Mouse (Mus musculus): ENCODE measurements around the gene Sema4d.
"Not testable (repeated sequence)": the region's sequence is repeated elsewhere in the genome, so short reads cannot be mapped to it uniquely, and the experiment has no call there.

Sema4d gene

DNA sequence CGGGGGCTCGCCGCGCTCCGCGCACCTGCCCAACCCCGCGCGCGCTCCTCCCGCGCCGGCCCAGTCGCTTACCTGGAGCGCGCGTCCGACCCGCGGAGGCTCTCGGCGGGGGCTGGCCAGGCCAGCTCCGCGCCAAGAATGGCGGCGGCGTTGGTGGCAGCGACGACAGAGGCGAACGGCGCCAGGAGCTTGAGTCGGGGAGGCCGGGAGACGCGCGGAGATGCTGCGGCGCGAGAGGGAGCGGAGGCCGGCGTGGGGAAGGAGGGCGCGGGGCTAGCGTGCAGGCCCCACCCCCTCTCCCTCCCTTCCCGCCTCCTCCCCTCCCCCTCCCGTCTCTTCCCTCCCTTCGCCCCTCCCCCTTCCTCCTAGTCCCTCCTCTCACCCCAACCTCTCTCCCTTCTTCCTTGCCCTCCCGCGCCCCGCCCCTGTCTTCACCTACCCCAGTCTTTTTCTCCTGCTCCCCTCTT, at the start of gene Sema4d:
Sema4d (minus strand) TSS at position 323 of the 467 bp plus-strand sequence.
- peak; percentile 64 to 74 for DNase-seq

DNA sequence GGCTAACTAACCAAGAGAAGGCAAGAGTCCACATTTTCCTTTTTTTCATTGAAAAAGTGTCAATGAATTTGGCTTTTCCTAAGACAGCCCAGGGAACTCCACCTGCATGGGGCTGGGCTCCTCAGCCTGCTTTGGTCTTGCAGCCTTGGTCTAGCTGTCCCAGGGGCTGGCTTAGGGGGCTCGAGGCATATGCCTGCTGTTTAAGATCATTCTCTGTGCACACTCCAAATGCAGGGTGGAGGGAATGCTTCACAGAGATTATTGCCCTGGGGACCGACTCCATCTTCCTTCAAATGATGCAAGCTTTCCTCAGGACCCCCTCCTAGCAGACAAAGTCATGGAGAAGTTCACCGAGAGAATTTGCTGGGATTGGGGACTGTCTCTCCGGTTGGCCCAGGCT, 49.8 kb upstream of the Sema4d start:
- DNase-seq: no peak

DNA sequence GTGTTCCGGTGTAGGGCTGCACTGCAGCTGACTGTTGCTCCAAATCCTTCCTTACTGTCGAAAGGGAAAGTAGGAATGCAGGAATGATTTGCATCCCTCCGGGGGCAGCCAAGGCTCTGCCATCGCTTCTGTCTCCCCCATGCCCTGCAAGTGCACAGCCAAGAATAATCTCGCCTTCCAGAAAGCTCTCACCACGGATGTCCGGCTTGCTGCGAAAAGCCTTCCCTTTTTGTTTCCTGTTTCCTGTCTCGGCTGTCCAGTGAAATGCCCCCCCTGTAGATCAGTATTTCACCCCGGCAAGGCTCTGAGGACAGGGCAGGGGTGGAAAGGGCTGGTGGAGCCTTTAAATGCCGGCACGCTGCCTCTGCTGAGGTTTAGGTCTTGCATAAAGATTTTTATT, 49.2 kb upstream of the Sema4d start:
- DNase-seq: no peak

DNA sequence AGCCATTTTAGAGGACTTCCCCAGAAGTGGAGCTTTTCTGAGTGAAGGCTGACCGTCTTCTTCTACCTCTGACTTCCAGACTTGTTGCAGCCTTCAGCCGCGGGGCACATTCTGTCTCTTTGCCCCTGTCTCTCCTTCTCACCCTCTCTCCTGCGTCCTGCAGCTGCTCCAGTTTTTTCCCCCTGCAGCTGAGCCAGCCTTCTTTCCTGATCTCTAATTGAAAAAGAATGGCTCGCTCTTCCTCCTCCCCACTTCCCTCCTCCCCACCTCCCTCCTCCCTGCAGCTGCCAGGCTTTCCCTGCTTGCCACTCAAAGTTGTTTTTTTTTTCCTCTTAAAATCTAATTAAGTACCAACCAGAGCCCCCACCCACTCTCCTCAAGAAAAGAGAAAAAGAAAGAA, 48.6 kb upstream of the Sema4d start:
- no peak for DNase-seq

DNA sequence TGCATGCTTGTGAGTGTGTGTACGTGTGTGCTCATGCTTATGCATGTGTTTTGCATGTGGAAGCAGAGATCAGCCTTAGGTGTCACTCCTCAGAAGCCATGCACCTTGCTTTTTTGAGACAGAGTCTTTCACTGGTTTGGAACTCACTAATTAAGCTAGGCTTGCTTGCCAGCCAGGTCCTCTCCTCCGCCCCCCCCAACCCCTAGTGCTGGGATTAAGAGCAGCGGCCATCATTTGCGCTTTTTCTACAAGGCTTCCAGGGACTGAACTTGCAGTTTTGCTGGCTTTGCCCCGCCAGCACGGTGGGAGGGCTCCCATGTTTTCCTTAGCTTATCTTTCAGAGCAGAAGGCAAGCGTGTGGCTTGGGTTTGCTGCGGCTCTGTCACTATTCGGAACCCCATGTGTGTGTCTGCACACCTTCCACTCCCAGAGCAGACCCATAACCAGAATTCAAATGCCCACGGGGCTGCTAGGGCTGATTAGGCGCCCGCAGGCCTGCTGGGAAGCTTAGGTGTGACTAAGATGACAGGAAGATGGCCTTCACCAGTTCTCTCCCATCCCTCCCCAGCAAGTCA, 48.1 kb upstream of the Sema4d start:
- no peak for DNase-seq

DNA sequence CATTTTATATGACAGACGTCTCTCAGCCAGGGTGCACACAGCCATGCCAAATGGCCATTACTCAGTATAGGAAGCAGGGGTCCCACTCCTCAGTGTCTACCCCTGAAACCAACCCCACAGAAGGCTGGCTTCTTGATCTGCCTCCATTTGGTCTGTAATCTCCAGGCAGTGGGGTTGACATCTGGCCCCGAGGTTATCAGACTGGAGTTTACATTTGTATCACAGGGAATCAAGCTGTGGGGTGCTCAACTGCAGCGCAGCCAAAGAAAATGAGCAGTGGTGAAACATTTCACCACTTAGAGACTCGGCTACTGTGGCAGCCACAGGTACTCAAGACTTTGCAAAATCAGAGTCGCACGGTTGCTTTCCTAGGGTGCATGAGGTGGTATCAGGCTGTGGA, 47.2 kb upstream of the Sema4d start:
- no peak for DNase-seq

DNA sequence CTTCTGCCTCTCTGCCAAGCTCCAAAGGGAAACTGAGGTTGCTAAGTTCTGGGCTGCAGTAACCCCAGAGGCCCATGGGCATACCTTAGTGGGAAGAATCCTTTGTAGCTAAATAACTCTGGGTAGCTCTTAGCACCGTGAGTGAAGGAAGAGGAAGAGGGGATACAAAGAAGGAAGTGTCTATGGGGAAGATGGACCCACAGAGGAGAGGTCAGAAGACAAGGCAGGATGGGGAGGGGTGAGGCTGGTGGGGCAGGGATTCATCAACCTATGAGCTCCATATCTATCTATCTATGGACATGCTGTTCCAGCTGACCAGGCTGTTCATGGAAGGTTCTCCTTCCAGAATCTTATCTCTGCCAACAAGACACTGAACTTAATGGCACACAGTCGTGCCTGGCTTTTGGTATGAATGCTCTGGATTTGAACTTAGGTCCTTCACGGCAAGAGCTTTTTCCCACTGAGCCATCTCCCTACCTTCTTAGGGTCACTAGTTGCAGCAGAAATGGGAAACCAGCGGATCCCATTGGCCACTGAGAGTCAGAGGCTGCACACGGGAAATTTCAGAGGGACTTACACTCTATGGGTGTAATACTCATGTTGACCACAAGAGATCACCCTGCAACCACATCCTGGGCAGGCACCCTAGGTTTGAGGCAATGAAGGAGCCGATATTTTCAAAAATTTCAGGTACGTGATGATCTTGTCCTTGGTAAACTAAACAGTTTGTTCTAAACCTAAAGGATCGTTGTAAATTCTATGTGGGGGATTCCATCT, 45.9 kb upstream of the Sema4d start:
- no peak for DNase-seq

DNA sequence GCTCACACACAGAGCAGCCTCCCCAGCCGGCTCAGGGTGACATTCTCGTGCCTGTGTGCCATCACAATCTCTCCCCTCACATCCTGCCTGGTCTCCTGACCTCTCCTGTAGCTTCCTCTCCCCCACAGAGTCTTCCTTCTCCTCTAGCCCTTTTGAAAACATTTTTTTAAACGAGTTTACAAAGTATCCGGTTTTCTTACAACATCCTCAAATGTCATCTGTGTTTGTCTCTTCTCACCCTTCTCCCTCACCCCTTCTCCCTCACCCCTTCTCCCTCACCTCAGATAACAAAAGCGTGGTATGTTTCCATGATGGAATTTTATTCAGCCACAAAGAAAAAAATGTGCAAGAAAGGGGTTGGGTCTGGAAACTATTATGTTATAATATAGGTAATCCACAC, 43.9 kb upstream of the Sema4d start:
- no peak for DNase-seq

DNA sequence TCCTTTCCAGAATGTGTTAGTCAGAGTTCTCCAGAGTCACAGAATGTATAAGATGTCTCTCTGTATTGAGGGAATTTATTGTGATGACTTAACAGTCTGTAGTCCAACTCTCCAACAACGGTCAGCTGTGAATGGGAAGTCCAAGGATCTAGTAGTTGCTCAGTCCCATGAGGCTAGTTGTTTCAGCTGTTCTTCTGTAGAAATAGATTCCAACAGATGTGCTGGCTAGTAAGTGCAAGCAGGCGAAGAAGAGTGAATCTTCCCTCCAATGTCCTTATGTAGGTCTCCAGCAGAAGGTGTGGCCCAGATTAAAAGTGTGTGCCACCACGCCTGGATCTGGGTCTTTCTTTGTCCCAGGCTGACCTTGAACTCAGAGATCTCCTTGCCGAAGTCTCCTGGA, 41.7 kb upstream of the Sema4d start:
- DNase-seq: not testable (repeated sequence)

DNA sequence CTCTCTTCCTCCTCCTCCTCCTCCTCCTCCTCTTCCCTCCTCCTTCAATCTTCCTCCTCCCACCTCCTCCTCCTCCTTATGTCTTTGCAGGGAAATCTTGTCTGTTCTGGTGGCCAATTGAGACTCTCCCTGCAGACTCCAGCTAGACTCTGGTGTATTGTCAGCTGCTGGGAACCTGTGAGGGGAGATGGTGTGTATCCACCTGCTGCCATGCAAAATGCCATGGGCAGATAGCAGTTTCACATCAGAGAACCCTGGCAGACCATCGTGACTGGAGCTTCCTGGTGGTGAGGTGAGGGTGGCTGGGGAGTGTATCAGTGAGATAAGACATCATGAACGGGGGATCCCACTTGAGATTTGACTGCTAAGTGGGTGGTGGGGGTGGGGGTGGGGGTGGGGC, 41.0 kb upstream of the Sema4d start:
- no peak for DNase-seq

DNA sequence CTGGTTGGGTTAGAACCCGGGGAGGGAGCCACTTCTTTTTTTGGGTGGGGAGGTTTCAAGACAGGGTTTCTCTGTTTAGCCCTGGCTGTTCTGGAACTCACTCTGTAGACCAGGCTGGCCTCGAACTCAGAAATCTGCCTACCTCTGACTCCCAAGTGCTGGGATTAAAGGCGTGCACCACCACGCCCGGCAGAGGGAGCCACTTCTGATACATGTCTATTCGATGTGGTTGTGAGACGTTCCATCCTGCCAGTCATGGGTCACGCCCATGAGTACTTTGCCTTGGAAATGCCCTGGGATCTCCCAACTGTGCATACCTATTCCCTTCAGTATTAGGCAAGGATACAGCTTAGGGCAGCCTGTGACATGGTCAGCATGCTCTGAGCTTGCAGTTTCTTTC, 40.5 kb upstream of the Sema4d start:
- DNase-seq: not testable (repeated sequence)

DNA sequence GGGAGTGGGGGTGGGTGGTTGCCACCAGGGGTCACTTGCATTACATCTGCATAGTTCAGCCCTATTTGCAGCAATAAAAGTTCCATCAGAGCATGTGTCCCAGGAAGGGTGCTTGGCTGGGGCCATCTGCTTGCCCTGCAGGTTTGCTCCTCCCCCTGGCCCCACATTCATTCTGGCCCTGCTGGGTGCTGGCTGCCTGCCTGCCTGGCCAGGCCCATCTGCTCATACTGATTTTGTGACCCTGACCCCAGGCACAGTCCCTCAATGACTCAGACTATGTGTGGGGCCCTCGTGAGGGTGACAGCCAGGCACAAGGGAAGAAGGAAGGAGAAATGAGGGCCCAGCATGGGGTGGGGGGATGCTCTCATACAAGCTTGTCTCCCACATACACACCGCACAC, 40.1 kb upstream of the Sema4d start:
- no peak for DNase-seq

DNA sequence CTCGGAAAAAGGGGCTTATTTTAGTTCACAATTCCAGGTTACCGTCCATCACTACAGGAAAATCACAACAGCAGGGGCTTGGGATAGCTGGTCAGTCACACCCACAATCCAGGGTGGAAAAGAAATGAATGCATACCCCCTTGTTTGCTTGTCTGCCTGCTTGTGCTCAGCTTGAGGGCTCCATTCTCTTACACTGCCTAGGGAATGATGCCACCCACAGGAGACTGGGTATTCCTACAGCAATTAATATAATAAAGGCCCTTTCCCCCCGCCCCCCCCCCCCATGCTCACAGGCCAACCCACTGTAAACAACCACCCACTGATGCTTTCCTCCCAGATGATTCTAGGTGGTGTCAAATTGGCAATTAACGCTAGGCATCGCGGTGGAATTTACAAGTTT, 38.9 kb upstream of the Sema4d start:
- DNase-seq: no peak

DNA sequence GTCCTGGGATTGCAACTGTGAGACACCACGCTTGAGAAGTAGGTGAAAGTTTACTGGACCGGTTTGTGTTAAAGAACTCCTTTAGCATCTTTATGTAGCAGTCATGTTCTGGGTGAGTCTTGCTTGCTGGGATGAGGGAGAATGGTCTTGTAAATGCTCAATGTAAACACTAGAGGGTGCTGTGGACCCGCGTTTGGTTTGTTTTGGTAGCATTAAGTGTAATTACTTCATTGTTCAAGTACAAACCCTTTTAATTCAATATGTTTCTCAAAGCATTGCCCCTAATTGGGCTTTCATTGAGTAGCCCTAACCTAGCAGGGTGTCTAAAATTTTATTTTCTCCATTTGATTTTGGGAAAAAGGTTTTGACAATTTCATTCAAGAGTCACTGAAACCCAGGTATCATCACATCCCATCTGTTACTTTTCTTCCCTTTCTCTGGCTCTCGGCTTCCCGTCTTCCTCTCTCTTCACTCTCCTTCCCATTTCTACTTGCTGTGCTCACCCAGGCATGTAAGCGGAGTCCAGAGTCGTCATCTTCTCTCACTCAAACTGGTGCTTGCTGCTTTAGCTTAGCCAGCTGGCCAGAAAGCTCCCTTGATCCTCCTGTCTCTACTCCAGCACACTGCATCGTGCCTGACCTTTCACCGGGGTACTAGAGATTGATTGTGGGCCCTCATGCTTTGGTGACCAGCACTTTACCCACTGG, 37.4 kb upstream of the Sema4d start:
- DNase-seq: no peak

DNA sequence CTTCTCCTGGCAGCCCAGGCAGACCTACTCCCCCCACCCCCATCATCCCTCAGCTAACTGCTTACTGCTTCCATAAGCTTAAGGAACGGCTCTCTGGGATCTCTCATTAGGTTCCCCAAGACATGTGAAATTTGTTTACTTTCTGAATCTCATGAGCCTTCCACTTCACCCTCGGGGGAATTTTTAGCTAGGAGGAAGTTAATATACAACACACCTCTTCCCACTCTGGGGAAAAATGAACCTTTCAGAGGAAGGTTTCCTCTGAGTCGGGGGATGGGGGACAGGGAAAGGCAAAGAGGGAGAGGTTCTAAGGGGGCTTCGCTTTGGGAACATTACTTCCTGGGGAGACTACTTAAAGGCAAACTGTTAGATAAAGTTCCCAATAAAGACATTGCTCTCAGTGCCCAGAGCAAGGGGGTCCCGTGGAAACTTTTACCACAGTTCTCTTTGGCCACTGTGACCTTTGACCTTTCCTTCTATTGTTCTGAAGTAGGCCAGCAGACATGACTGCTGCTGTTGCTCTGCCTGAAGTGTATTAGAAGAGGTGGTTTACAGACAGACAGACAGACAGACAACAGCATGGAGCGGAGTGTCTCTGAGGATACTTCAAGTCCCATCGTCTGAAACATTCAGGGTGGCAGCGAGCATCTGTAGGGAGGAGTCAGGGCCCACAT, 30.4 kb upstream of the Sema4d start:
- DNase-seq: no peak

DNA sequence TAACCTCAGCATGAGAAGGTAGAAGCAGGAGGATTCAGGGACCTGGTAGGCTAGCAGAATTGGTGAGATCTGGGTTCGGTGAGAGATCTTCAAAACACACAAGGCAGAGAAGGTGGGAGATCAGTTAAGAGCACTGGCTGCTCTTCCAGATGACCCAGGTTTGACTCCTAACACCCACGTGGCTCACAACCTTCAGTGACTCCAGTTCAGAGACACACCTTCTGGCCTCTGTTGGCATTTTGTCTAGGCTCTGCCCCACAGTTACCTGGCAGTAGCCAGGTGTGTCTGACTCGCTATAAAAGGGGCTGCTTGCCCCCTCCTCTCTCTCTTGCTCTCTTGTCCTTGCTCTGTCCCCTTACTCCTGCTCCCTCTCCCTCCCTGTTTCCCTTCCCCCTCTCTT, 28.4 kb upstream of the Sema4d start:
- DNase-seq: no peak

DNA sequence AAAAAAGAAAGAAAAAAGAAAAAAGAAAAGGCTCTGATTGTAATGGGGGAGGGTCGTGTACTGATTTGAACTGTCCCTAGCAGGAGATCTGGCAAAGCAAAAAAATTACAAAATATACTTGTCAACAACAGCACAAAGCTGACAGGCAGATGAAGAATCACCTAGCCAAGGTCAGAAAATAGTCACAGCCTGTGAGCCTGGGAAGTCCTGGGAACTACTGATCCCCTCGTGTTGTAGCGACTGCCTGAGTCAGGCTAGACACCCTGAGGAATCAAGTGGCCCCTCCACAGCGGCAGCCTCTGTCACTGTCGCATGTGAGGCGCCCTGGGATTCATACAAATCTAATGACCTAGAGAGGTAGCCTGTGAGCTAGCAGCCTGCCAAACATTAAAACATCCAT, 25.8 kb upstream of the Sema4d start:
- no peak for DNase-seq

DNA sequence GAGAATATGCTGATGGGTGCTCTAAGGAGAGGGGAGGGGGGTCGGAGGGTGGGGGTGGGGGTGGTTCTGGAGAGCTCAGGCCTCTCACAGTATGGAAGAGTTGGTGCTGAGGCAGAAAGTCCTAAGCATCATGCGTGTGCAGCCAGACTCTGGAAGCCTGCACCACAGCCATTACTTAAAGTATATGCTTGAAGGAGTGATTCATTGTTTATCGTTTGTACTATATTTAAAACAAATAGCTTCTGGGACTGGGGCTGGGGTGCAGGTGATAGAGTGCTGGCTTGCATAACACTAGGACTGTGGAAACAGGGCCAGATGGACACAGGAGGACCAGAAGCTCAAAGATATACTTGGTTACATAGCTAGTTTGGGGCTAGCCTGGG, 25.4 kb upstream of the Sema4d start:
- DNase-seq: no peak

DNA sequence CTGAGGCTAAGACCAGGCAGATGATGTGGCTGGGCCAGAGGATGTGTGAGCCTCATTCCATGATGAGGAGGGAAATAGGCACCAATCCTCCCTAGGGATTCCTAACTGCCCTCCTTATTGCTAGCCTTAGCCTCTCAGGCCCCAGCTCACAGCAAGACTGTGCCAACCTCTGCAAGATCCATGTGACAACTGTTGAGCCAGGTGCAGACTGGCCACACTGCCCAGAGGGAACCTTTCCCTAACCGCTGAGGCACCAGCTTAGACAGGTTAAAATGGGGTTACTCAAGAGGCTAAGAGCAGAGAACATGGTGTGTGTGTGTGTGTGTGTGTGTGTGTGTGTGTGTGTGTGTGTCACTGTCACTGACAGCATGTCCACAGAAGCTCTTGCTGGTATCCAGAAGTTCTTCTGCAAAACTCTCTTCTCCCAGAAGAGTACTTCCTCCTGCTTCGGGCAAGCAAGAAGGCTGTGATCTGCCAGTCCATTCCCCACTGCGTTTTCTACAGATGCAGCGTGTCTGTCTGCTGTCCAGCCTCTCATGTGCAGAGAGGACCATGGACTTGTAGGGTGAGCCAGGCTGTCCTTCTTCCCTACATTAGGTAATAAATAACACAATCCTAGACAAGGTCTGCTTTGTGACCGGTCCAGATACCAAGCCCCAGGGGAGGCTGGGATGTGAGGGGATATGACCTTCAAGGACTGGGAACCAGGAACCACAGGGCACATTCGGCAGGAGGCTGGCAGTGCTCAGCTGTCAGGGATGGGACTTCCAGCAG, 24.8 kb upstream of the Sema4d start:
- no peak for DNase-seq

DNA sequence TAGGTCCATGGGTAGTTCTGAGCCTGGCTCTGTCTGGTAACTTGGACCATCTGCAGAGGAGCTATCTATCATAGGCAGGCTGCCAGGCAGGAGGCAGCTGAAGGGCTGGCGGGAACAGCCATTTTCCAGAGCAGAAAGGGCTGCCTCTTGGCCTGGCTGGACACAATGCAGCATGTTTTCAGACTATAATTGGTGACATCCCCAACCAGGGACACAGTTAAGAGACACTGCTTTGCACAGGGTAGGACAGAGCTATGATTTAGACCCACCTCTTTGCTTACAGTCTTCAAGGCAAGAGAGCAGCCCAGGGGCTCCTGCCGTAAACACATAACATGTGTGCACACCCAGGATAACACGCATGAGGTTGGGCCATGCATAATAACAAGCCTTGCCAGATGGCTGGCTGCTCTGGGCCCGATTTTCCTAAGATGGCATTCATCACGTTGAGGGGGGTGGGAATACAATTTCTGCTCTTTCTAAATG, 23.1 kb upstream of the Sema4d start:
- DNase-seq: no peak

DNA sequence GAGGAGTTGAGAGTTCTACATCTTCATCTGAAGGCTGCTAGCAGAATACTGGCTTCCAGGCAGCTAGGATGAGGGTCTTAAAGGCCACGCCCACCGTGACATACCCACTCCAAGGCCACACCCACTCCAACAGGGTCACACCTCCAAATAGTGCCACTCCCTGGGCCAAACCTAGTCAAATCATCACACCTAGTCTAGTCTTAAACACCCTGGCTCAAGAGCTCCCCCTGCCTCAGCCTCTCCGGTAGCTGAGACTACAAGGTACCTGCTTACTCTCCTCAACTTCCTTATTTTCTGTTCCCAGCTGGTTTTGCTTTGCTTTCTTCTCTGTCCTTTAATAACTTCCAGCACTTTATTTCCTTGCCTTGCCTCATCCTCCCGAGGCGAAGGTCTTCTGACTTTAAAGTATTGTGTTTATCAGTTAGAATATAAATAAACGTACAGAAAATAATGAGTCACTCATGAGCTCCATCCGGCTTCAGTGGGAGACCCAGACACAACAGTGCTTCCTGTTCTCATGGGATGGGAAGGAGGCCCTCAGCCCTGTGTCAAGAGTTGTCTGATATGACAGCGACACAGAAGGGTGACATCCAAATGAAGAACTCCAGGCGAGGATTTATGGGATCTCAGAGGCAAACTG, 22.4 kb upstream of the Sema4d start:
- peak; percentile 51 to 77 for DNase-seq

DNA sequence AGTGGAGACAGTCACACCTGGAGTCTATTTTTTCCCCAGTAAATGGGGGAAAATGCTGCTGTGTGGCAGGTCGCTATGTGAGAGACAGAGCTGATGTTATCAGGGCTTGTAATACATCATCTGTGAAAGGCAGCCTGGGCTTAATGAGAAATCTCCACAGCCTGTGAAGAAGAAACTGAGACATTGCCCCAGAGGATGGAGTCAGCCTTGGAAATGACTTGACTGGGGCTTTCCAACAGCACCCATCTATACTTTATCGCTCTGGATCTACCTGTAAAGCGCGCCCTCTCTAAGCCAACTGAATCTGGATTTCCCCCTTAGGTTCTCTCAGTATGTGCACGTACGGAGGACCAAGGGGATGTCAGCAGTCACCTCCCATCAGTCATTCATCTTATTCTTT, 21.1 kb upstream of the Sema4d start:
- DNase-seq: no peak

Data from thymus, adult 18-20 months (tissue).